Mouse (Mus musculus) left cerebral cortex, adult 2 months (tissue): ENCODE results near the gene Bcl9. TPM values are rescaled to one million over a fixed set of nuclear protein-coding genes. Genes with fewer than 3 reads are reported as not detected.

Experiments
- DNase-seq, 2 experiments: peaks; one replicate each; pipeline ENCODE4 v3.0.0; 2021 to 2022; ENCODE audit warnings: low spot score in 2 of 2, mixed read lengths in 1 of 2; ENCODE audit errors: extremely low spot score in 1 of 2
- H3K27ac ChIP-seq: fragments of 200-600 bp; 2 replicates; pipeline ENCODE4 v1.8.1; 2022
- H3K4me3 ChIP-seq: fragments of 200-600 bp; 2 replicates; pipeline ENCODE4 v1.8.1; 2022
- CTCF ChIP-seq: fragments of 200-600 bp; IDR thresholded peaks from 2 replicates; pipeline ENCODE4 v1.8.1; 2022; ENCODE audit warnings: antibody characterized with exemption, mild to moderate bottlenecking, moderate library complexity
- intact Hi-C: fragments of 180-260 bp; cut with DNase I; formaldehyde crosslinking; loops from one replicate; pipeline ENCODE4 v1.15.1; 2025
- total RNA-seq, 2 experiments: library from RNA; stranded (reverse); gene quantifications; 2 replicates each; pipeline ENCODE4 v1.2.3; 2021

The Bcl9 gene
- total RNA-seq, 2 experiments from 2014 or later: 55.3 to 60.0 TPM

DNA sequence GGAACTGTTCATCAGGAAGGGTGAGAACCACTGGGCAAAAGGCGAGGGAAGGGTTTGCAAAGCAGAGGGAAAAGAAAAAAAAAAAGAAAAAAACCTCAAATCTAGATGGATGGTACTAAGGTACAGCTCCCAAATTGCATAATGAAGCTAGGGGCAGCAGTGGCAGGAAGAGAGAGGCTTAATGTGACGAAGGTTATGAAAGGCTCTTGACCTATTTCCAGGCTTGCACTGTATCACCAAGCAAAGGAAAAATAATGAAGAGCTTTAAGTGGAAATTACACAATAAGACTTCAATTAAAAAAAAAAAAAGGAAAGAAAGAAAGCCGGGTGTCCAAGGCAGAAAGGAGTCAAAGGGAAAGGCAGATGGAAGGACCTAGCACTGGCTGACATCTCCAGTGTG, 19.6 kb upstream of the Bcl9 start:
- no peak for TF ChIP-seq CTCF
- Histone ChIP-seq H3K27ac (no peak overlapping the region), H3K4me3 (no peak overlapping the region)
- no peak for DNase-seq
- intact Hi-C loops: no loop called here

DNA sequence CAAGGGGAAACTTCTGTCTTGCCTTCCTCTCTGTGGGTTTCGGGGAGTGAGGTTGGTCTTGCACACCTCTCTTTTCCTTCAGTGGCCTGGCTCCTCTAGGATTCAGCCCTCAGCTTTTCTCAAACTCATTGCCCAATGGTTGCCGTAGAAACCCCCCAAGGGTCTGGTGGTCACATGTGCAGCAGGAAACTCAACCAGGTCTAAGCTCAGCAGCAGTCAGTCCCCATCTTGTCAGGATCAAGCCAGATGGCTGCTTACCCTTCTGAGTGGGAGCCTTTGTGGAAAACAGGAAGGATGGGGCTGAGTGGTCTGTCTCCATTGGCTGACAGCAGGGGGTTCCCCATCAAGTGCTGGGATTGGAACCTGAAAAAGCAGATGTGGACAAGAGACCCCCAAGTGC, 15.7 kb upstream of the Bcl9 start:
- intact Hi-C loops: no loop called here
- TF ChIP-seq CTCF: no peak

DNA sequence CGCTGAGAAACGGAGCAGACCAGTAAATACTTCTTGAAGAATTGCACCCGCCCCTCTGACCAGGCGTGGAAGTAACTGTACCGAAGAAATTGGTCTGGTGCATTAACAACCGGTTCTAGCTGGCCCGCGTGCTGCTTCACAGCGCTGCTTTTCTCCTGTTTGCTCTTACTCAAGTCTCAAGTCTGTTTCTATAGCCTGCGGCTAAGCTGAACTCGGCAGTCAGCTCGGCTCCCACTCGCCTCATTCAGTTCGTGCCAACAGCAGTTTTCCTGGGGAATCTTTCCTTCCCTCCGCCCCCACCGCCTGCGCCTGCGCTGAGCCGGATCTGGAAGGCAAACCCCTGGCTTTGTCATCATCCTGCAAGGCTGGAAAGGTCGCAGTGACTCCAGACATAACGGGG, 14.3 kb upstream of the Bcl9 start:
- intact Hi-C loops: loop anchor here (1.0 kb wide), 1 partner anchor 25 kb away; no protein-coding TSS in a partner anchor
- Histone ChIP-seq H3K27ac (no peak overlapping the region), H3K4me3 (peak overlapping the region; percentile 2)
- peak; percentile 80 to 81 for DNase-seq
- TF ChIP-seq CTCF: no peak

More for the DNA sequence above, 15.7 kb upstream of the Bcl9 start:
- Histone ChIP-seq H3K27ac (no peak overlapping the region), H3K4me3 (no peak overlapping the region)
- no peak for DNase-seq

DNA sequence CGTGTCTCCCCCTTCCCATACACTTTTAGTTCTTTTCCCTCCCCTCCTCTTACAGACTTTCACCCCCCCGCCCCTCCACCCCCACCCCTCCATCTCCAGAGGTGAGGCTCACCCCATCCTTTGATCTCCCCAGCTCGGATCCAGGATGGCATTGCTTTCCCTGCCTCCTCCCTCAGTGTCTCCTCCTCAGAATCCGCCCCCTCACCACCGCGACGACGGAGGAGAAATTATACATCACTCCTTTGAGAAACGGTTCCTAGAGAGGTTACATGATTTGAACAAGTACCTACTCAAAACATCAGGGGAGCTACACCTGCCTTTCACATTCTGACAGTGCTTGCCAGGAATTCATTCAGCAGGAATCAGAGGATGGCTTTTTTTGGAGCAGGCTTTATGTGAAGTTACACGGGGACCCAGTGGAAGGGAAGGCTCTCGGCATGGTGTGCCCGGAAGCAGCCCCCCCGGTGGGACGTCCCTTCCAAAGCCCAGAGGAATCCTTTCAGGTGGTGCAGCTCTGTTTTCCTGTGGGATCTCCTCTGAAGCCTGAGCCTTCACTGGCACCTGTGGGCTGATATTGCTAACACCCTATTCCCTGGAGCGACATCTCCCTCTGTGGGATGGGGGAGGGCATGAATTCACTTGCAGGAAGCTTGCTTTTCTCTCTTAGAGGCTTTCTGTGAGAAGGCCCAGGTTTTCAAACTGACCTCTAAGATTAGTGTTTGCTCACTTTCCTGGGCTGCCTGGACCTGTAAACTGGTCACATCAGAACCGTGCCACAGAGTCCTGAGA, 12.2 kb upstream of the Bcl9 start:
- no peak; the same call in 1 of the 2 replicates for TF ChIP-seq CTCF
- no peak for DNase-seq
- peak overlapping the region; percentile 22; the same call in 1 of the 2 replicates for H3K4me3 ChIP-seq
- H3K27ac ChIP-seq: no peak overlapping the region
- intact Hi-C loops: no loop called here

DNA sequence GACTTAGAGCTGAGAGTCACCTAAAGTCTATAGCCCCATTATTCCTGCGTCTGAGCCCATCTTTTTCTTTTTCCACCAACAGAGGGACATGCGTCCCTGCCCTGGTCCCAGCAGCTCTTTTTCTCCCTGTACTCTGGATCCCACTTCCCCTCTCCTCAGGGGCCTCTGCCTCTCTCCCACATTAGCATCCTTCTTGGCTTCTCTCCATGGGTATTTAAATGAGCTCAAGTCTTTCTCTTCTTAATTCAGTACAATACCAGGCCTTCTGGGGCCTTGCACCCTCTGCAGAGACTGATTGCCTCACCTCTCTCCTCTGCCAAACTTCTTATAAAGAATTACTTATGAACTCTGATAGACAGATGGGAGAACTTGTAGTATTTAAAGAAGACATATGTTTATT, 10.7 kb upstream of the Bcl9 start:
- intact Hi-C loops: no loop called here
- DNase-seq: no peak
- Histone ChIP-seq H3K27ac (no peak overlapping the region), H3K4me3 (no peak overlapping the region)
- no peak for TF ChIP-seq CTCF

DNA sequence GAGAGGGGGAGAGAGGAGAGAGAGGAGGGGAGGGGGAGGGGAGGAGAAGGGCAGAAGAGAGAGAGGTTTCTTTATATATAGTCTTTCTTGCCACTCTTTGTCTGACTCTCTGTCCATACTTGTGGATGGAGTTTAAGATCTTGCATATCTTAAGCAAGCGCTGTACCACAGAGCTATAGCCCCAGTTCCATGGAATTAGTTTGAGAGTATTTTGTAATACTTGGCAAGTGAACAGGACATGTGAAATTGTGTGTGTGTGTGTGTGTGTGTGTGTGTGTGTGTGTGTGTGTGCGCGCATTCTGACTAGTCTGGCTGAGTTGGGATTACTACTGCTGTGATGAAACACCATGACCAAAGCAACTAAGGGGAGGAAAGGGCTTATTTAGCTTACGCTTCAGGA, 8.2 kb upstream of the Bcl9 start:
- intact Hi-C loops: no loop called here
- TF ChIP-seq CTCF: no peak
- no peak overlapping the region for H3K27ac ChIP-seq
- H3K4me3 ChIP-seq: no peak overlapping the region
- DNase-seq: no peak

DNA sequence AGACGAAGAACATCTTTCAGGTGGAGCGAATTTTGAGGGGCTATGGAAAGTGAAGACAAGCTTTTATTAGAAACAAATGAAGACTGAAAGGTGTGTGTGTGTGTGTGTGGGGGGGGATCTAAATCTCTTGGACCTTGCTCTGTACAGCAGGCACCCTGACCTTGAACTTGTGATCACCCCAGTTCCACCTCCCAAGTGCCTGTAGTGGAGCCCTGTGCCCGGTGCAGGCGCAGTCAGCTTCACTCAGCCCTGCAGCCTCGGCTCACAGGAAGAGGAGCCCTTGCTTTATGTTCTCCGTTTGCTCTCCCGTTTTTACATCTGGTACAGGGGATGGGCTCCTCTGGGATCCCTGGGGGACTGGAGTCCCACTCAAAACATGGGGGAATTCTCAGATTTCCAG, 3.9 kb upstream of the Bcl9 start:
- no peak for DNase-seq
- intact Hi-C loops: no loop called here
- TF ChIP-seq CTCF: no peak
- Histone ChIP-seq H3K27ac (no peak overlapping the region), H3K4me3 (no peak overlapping the region)

DNA sequence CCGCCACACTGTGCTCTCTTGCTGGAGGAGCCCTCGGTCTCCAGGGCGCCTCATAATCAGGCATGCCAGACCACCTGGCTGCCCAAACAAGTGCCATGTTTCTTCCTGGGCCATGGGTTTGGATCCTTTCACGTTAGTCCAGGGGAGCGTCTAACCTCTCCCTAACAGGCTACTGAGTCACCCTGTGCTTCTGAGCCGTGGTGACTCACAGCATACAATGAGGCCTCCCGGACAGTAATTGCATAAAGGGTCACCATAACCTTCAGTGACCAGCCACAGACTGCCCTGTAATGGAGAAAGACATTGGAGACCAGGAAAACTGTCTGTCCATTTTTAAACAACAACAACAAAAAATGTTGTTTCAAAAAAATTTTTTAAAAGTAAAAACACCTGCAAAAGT, 2.7 kb upstream of the Bcl9 start:
- Histone ChIP-seq H3K4me3 (no peak overlapping the region), H3K27ac (no peak overlapping the region)
- no peak for DNase-seq
- intact Hi-C loops: no loop called here
- no peak for TF ChIP-seq CTCF

DNA sequence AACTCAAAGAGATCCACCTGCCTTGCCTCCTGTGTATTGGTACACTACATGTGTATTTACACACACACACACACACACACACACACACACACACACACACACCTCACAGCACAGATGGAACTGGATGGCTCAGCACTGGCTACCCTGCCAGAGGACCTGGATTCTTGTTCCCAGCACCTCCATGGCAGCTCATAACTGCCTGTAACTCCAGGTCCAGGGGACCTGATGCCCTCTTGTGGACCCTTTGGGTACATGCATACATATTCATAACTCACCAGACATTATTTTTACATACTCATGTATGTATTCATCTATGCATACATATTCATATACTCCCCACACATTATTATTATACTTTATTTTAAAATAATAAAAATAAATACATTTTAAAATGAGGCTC, 2.2 kb upstream of the Bcl9 start:
- Histone ChIP-seq H3K27ac (no peak overlapping the region), H3K4me3 (no peak overlapping the region)
- TF ChIP-seq CTCF: peak; percentile 21; the same call in 1 of the 2 replicates
- DNase-seq: no peak
- intact Hi-C loops: loop anchor here (5.0 kb wide), 1 partner anchor 222 kb away; no protein-coding TSS in a partner anchor

- intact Hi-C loops: loop anchor here (1.0 to 5.0 kb wide), 2 partner anchors 72 to 223 kb away; no protein-coding TSS in a partner anchor
Observed at GRCm38 (mm10) chr3:97298856-97299465, 1.2 kb upstream of the Bcl9 start.

DNA sequence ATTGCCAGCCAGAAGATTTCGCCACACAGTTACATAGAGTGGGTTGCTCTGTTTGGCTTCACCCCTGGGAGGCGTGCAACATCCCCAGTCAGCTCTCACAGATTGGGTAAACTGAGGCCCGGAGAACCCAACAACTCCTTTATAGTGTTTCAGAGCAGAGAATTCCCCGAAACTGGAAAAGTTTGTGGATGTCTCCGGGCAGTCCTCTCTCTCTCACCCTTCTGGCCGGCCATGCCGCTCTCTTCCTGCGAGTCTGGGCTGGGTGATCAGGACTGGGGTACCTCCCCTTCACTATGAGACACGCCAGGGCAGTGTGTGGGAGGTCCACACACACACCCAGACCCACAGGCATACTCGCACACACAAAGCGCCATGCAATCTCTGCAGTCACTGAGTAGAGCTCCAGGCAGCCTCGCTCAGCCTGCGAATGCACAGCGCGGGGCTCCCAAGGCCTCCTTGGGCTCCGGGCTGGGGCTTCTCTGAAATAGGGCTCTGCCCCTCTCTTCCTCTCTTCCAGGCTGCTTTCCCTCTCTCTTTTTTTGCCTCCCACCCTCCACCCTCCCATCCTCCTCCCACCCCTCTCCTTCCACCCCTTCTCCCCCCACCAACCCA, 670 bp downstream of the Bcl9 start:
- peak; percentile 45 to 56 for DNase-seq
- intact Hi-C loops: loop anchor here (2.0 to 5.0 kb wide), 2 partner anchors 40 to 225 kb away; no protein-coding TSS in a partner anchor
- TF ChIP-seq CTCF: no peak
- peak overlapping the region; percentile 98 for H3K27ac ChIP-seq
- H3K4me3 ChIP-seq: peak overlapping the region; percentile 60

More at GRCm38 (mm10) chr3:97298856-97299465, 1.2 kb upstream of the Bcl9 start:
- TF ChIP-seq CTCF: no peak
- no peak overlapping the region for H3K27ac ChIP-seq
- no peak overlapping the region for H3K4me3 ChIP-seq
- no peak for DNase-seq

DNA sequence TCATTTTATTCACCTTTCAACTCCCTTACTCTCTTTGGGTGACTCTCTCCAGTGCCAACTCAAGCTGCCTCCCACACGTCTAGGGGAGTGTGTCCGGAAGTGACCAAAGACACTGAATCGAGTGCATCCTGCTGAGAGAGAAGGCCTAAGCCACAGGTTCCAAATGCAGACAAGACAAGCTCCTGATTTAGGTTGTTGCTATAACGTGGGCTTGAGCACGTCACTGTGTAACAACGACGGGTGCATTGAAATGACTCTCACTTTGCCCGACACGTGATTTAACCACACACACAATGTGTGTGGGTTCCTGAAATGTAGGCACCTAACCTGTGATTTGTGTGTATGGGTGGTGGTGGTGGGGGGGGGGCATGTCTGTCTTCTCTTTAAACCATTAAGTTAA, 3.4 kb downstream of the Bcl9 start:
- intact Hi-C loops: no loop called here
- no peak overlapping the region for H3K4me3 ChIP-seq
- no peak overlapping the region for H3K27ac ChIP-seq
- no peak for TF ChIP-seq CTCF
- no peak for DNase-seq
